Mouse (Mus musculus) naive thymus-derived CD4-positive, alpha-beta T cell, adult 2 months (primary cell): ENCODE results near the gene Gm10058.
"Not testable (repeated sequence)": the region's sequence is repeated elsewhere in the genome, so short reads cannot be mapped to it uniquely, and the experiment has no call there.

Experiments used
- DNase-seq: peaks from one replicate; pipeline ENCODE4 v3.0.0-alpha.2; 2011; ENCODE audit warnings: low read depth

Gm10058 gene

DNA sequence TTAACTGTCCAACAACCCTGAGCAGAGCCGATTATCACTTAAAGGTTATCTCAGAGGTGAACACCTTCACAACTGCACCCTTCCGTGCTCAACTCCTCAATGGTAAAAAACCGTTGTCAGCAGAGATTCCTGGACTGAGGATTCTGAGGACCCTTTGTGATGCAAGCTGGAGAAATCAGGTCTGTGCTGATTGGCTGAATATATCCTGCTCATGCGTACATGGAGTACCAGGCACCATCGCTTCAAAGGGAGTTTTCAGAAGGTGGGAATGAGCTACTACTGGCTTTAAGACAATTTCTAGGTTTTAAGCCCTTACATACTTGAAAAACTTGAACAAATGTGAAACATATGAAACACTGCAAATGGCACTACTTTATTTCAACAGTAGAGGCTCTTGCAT, at the start of gene Gm10058:
Gm10058 (minus strand) TSS at position 101 of the 400 bp plus-strand sequence.
- DNase-seq, result not testable (repeated sequence)
